Mouse (Mus musculus) natural killer cell, adult 2 months (primary cell): ENCODE data around the gene Col5a3.

ENCODE experiments used
- DNase-seq, 2 experiments: peaks; one replicate each; pipeline ENCODE4 v3.0.0; 2022; ENCODE audit warnings: low spot score in 2 of 2

The Col5a3 gene

GRCm38 (mm10) chr9:20748540-20748939 lies 66.3 kb downstream of the Col5a3 start:
- no peak for DNase-seq

- DNase-seq, result no peak
Measured at GRCm38 (mm10) chr9:20747682-20748081, 67.2 kb downstream of the Col5a3 start.

GRCm38 (mm10) chr9:20746017-20746660 lies 68.7 kb downstream of the Col5a3 start, which contains the start of gene Olfm2:
Gene Olfm2, minus strand, starts transcription at chr9:20746349.
- DNase-seq, result no peak

GRCm38 (mm10) chr9:20745129-20745966 lies 69.5 kb downstream of the Col5a3 start:
- no peak for DNase-seq

- DNase-seq, result no peak
Measured at GRCm38 (mm10) chr9:20743946-20744738, 70.7 kb downstream of the Col5a3 start.

GRCm38 (mm10) chr9:20740407-20740806 lies 74.5 kb downstream of the Col5a3 start:
- DNase-seq, result peak; percentile 48 to 66

- no peak for DNase-seq
Measured at GRCm38 (mm10) chr9:20738251-20738999, 76.4 kb downstream of the Col5a3 start.

GRCm38 (mm10) chr9:20737227-20737626 lies 77.6 kb downstream of the Col5a3 start:
- DNase-seq, result no peak

GRCm38 (mm10) chr9:20734692-20735091 lies 80.2 kb downstream of the Col5a3 start:
- no peak for DNase-seq

GRCm38 (mm10) chr9:20731797-20732196 lies 83.1 kb downstream of the Col5a3 start:
- DNase-seq, result no peak

GRCm38 (mm10) chr9:20729451-20729850 lies 85.4 kb downstream of the Col5a3 start:
- DNase-seq, result no peak

- DNase-seq, result no peak
Measured at GRCm38 (mm10) chr9:20727601-20728113, 87.2 kb downstream of the Col5a3 start.

GRCm38 (mm10) chr9:20726859-20727600 lies 87.8 kb downstream of the Col5a3 start:
- no peak for DNase-seq

- DNase-seq, result no peak
Measured at GRCm38 (mm10) chr9:20726134-20726858, 88.6 kb downstream of the Col5a3 start.

- DNase-seq, result no peak
Measured at GRCm38 (mm10) chr9:20721582-20721981, 93.3 kb downstream of the Col5a3 start.
